Mouse (Mus musculus) intestine, postnatal 0 days (tissue): ENCODE data around the gene Dscam. TPM values are rescaled to one million over a fixed set of nuclear protein-coding genes. Genes with fewer than 3 reads are reported as not detected.

Experiments
- ATAC-seq: fragments of 200-750 bp; cut with Nextera tagmentation; 2 replicates; pipeline ENCODE4 v1.8.0; 2017; ENCODE audit warnings: mild to moderate bottlenecking, moderate TSS enrichment, moderate library complexity
- H3K27ac ChIP-seq: fragments of 300-500 bp; sonication (generic); 2 replicates; pipeline ENCODE4 v1.5.1; 2014; ENCODE audit warnings: mild to moderate bottlenecking, low read depth, low read length, moderate library complexity
- H3K27me3 ChIP-seq: fragments of 300-500 bp; sonication (generic); replicated peaks from 2 replicates; pipeline ENCODE4 v1.6.1; 2014; ENCODE audit warnings: low read length, mixed read lengths; ENCODE audit not compliant: control insufficient read depth, insufficient read depth
- H3K36me3 ChIP-seq: fragments of 300-500 bp; sonication (generic); 2 replicates; pipeline ENCODE4 v1.6.1; 2014; ENCODE audit warnings: mild to moderate bottlenecking, moderate library complexity; ENCODE audit not compliant: control insufficient read depth, insufficient read depth
- H3K4me1 ChIP-seq: fragments of 300-500 bp; sonication (generic); replicated peaks from 2 replicates; pipeline ENCODE4 v1.6.1; 2014; ENCODE audit warnings: antibody characterized with exemption, low read length, mixed read lengths; ENCODE audit not compliant: control insufficient read depth, insufficient read depth
- H3K4me2 ChIP-seq: fragments of 300-500 bp; sonication (generic); replicated peaks from 2 replicates; pipeline ENCODE4 v1.6.1; 2014; ENCODE audit warnings: low read depth, mild to moderate bottlenecking, moderate library complexity
- H3K4me3 ChIP-seq: fragments of 300-500 bp; sonication (generic); 2 replicates; pipeline ENCODE4 v1.5.1; 2014; ENCODE audit warnings: low read depth, low read length
- H3K9ac ChIP-seq: fragments of 300-500 bp; sonication (generic); 2 replicates; pipeline ENCODE4 v1.6.1; 2014; ENCODE audit warnings: mild to moderate bottlenecking, low read depth, low read length
- H3K9me3 ChIP-seq: fragments of 300-500 bp; sonication (generic); 2 replicates; pipeline ENCODE4 v1.6.1; 2016; ENCODE audit warnings: mixed run types; ENCODE audit not compliant: control insufficient read depth
- CTCF ChIP-seq: sonication (generic); IDR thresholded peaks from 2 replicates; pipeline ENCODE4 v1.5.1; 2016; ENCODE audit warnings: low read depth, mild to moderate bottlenecking, control low read depth, antibody characterized with exemption, moderate library complexity
- WGBS: fragments of 180-500 bp; shearing (Covaris S2); extraction: QIAGEN DNeasy Blood & Tissue Kit; methylation state at CpG from one replicate; pipeline ENCODE4 v1.1.7; 2014; 5-methylcytosine and 5-hydroxymethylcytosine counted together
- polyA plus RNA-seq: library from polyadenylated mRNA; unstranded; fragments of >200 nt; fragmentation: Nextera tagmentation; extraction: Ambion mirVana; gene quantifications from 2 replicates; pipeline ENCODE4 v1.2.1, GENCODE M21; 2015

Dscam gene
- polyA plus RNA-seq, 1 experiment from 2014 or later: 0.25 TPM

DNA sequence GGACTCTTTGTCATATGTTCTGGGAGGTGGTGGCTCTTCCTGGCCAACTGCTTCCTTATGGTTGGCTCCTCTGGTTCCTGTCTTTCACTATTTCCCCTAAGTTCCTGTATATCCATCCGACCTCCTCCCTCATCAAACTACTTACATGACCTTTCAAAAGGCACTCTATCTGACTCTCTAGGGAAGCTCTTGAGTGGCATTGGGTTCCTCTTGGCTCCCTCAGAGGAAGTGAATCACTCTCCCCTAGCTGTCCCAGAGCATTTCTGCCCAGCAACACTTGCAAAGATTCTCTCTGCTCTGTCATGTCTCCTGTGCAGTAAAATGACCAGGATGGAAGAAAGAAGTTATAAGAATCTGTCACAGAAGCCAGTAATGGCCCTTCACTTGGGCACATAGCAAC lies 166.6 kb downstream of the Dscam start:
- Histone ChIP-seq H3K4me3 (no peak overlapping the region), H3K4me2 (no peak overlapping the region), H3K4me1 (no peaks in the 10 kb centered on the region), H3K9me3 (no peaks in the 10 kb centered on the region), H3K36me3 (no peaks in the 10 kb centered on the region), H3K27ac (no peak overlapping the region), H3K27me3 (no peaks in the 10 kb centered on the region), H3K9ac (no peak overlapping the region)
- ATAC-seq: no peak
- 48% methylated on average over 1 of the region's 1 CpGs for WGBS
- no peak for TF ChIP-seq CTCF

GRCm38 (mm10) chr16:97002837-97003236 lies 167.7 kb downstream of the Dscam start:
- Histone ChIP-seq H3K4me2 (no peak overlapping the region), H3K27me3 (no peaks in the 10 kb centered on the region), H3K9ac (no peak overlapping the region), H3K27ac (no peak overlapping the region), H3K9me3 (no peaks in the 10 kb centered on the region), H3K36me3 (no peaks in the 10 kb centered on the region), H3K4me3 (no peak overlapping the region), H3K4me1 (no peaks in the 10 kb centered on the region)
- ATAC-seq: no peak
- WGBS: 31% methylated on average over 2 of the region's 2 CpGs
- TF ChIP-seq CTCF: no peak

DNA sequence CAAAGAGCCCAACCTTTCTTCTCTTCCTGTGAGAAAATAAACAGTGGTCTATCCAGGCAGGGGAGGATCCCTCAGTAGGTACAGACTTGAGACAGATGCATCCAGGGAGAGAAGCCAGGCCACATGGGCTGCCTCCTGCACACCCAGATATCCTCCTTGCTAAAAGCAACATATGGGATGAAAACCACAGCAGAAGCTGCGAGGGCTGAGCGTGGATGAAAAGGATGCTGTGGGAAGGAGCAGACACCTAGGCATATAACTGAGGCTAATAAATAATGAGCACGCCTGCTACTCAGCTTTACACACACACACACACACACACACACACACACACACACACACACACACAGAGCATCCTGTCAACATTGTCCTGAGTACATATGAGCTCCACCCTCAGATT lies 168.4 kb downstream of the Dscam start:
- WGBS: 44% methylated on average over 3 of the region's 3 CpGs

DNA sequence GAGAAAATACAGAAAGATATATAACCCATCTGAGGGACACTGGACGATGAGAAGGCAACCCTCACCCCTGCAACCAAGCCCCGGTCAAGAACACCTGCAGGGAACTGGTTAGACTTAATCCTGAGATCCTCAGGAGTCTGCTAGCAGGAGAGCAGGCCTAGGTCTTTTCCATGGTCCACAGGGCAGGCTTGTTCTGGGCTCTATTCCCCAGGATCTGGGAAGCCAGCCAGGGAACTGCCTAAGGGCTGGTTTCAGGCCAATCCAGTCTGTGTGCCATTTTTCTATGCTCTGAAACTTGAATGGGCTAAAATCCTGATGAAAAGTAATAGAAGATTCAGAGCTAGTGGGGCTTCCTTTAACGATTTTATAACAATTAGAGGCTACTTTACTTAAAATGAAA lies 173.7 kb downstream of the Dscam start:
- H3K4me1 ChIP-seq: no peaks in the 10 kb centered on the region
- H3K27ac ChIP-seq: no peak overlapping the region
- H3K36me3 ChIP-seq: no peaks in the 10 kb centered on the region
- H3K27me3 ChIP-seq: no peaks in the 10 kb centered on the region
- no peak overlapping the region for H3K4me3 ChIP-seq
- 62% methylated on average over 3 of the region's 3 CpGs for WGBS
- no peak overlapping the region for H3K4me2 ChIP-seq
- no peak for TF ChIP-seq CTCF
- ATAC-seq: no peak
- no peaks in the 10 kb centered on the region for H3K9me3 ChIP-seq
- H3K9ac ChIP-seq: no peak overlapping the region

More for the DNA sequence above, 168.4 kb downstream of the Dscam start:
- Histone ChIP-seq H3K27me3 (no peaks in the 10 kb centered on the region), H3K4me1 (no peaks in the 10 kb centered on the region), H3K4me2 (no peak overlapping the region), H3K9ac (no peak overlapping the region), H3K9me3 (no peaks in the 10 kb centered on the region), H3K36me3 (no peaks in the 10 kb centered on the region), H3K4me3 (no peak overlapping the region), H3K27ac (no peak overlapping the region)
- no peak for TF ChIP-seq CTCF
- no peak for ATAC-seq

DNA sequence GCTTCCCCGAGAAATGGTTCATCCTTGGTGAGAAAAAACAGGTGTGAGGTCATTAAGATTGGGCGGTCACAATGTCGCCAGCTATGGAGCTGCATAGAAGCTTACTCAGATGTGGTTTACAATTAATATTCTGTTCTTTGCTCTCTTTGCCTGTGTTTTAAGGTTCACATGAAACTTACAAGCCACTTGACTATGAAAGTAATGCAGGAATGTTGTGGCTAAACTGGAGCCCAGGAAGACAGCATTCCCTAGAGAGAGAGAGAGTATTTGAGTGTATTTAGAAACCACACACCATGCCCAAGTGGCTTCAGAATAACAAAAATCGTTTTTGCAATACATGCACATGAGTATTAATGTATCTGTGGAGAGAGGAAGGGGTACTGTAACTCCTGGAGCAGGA lies 174.7 kb downstream of the Dscam start:
- TF ChIP-seq CTCF: no peak
- no peaks in the 10 kb centered on the region for H3K9me3 ChIP-seq
- H3K4me3 ChIP-seq: no peak overlapping the region
- no peaks in the 10 kb centered on the region for H3K27me3 ChIP-seq
- no peak overlapping the region for H3K4me2 ChIP-seq
- no peak for ATAC-seq
- no peaks in the 10 kb centered on the region for H3K36me3 ChIP-seq
- H3K27ac ChIP-seq: no peak overlapping the region
- 80% methylated on average over 4 of the region's 4 CpGs for WGBS
- H3K4me1 ChIP-seq: no peaks in the 10 kb centered on the region
- no peak overlapping the region for H3K9ac ChIP-seq

DNA sequence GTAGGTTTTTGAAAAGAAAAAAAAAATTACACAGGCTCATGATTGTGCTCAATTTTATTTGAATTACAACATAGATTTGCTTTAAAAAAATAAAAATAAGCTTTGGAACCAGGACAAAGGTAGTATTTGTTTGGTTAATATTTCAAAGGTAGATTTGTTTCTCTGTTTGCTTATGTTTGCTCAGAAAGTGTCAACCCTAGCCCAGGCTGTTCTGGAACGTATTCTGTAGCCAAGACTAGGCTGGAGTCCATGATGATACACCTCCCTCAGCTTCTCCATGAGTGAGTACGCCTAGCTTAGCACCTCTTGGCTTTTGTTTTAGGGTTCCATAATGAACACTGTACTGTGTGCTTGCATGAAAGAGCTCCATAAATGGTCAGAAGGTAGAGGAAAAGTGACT lies 183.2 kb downstream of the Dscam start:
- no peaks in the 10 kb centered on the region for H3K27me3 ChIP-seq
- no peak for TF ChIP-seq CTCF
- WGBS: 75% methylated on average over 2 of the region's 2 CpGs
- H3K4me3 ChIP-seq: no peak overlapping the region
- H3K36me3 ChIP-seq: no peaks in the 10 kb centered on the region
- no peak overlapping the region for H3K27ac ChIP-seq
- H3K4me2 ChIP-seq: no peak overlapping the region
- H3K9me3 ChIP-seq: no peaks in the 10 kb centered on the region
- H3K9ac ChIP-seq: no peak overlapping the region
- H3K4me1 ChIP-seq: no peaks in the 10 kb centered on the region
- no peak for ATAC-seq

DNA sequence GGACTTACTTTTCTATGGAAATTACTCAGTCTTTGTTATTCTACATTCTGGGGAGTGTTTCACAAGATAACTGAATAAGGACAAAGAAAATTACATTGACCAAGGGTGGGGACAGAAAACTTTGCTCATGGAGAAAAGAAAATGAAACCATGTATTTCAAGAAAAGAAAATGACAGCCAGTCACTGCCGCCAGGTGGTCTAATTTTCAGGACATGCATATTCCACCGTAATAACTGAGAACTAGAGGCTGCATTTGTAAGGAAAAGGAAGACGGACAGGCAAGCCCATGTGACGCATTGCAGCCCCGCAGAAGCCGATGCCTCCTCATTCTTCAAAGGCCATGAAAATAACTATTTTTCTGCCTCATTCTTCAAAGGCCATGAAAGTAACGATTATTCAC lies 197.3 kb downstream of the Dscam start:
- Histone ChIP-seq H3K27me3 (no peaks in the 10 kb centered on the region), H3K36me3 (no peaks in the 10 kb centered on the region), H3K4me2 (no peak overlapping the region), H3K4me1 (no peaks in the 10 kb centered on the region), H3K9me3 (no peaks in the 10 kb centered on the region), H3K27ac (no peak overlapping the region), H3K9ac (no peak overlapping the region), H3K4me3 (no peak overlapping the region)
- WGBS: 81% methylated on average over 7 of the region's 7 CpGs
- ATAC-seq: no peak
- no peak for TF ChIP-seq CTCF
